Mouse (Mus musculus): ENCODE data around the gene Sec14l3.
"Not testable (repeated sequence)": the region's sequence is repeated elsewhere in the genome, so short reads cannot be mapped to it uniquely, and the experiment has no call there.

Gene Sec14l3

DNA sequence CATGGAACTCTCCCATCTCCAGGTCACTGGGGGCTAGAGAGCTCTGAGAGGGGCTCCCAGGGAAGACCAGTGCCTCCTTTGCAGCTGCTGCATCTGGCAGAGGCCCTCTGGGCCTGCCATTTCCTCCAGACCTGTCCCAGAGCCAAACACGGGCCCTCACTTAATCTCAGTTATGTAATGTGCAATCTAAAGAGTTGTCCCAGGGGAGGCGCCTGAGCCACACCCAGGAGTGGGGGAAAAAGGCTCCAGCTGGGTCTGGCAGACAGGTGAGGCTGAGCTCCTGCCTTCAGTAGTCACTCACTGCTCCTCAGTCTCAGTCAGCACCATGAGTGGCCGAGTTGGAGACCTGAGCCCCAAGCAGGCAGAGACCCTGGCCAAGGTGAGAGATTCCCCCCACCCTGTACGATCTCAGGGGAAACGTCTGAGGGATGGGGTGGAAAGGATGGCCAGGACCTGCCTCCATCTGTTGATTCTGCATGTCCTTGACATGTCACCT, at the start of gene Sec14l3:
Sec14l3 (plus strand) TSS at position 215 of the 496 bp plus-strand sequence.
- in situ Hi-C loops (cut with MboI; ENCODE audit: low sequenced_read_pairs), result no loop called here

DNA sequence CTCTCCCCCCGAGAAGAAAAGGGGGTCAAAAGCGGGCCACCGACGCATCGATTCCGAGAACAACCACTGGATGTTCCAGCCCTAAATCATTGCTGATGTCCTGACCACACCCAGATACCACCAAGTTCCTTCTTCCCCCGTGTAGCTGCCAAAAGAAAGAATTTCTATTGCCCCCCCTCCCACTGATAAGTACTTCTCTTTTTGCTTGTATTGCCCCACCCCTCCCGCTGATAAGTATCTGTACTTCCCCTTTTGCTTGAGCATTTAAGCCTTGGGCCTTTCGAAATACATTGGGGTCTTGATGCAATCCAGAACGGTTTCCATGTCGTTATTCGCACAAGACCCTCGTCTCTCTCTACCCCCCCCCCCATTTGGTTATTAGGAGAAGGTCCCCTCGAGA, 48.8 kb upstream of the Sec14l3 start:
- in situ Hi-C loops (cut with MboI; ENCODE audit: low sequenced_read_pairs), result not testable (repeated sequence)

GRCm38 (mm10) chr11:4022111-4022510, 42.5 kb upstream of the Sec14l3 start:
- in situ Hi-C loops (cut with MboI; ENCODE audit: low sequenced_read_pairs), result not testable (repeated sequence)

- in situ Hi-C loops (cut with MboI; ENCODE audit: low sequenced_read_pairs), result no loop called here
Measured at GRCm38 (mm10) chr11:4023321-4023720, 41.3 kb upstream of the Sec14l3 start.

DNA sequence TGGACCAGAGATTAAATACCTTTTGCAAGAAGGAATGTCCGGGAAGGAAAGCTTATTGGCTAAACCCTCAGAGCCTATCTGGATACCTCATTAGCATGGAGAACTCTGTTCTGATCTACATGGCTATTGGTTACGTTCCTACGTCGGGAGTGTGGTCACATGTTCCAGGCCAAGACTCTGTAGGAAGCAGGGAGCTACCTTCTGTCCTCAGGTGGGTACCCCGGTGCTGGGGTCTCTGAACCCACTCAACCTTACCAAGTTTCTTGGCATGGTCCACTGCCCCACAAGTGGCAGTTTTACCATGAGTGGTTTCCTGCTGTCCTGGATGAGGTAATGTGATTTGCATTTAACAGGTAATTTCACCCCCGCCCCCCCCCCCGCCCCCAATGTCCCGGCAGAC, 37.6 kb upstream of the Sec14l3 start:
- in situ Hi-C loops (cut with MboI; ENCODE audit: low sequenced_read_pairs), result no loop called here

GRCm38 (mm10) chr11:4027561-4028334, 36.9 kb upstream of the Sec14l3 start:
- in situ Hi-C loops (cut with MboI; ENCODE audit: low sequenced_read_pairs), result no loop called here

GRCm38 (mm10) chr11:4029343-4029742, 35.3 kb upstream of the Sec14l3 start:
- in situ Hi-C loops (cut with MboI; ENCODE audit: low sequenced_read_pairs), result no loop called here

DNA sequence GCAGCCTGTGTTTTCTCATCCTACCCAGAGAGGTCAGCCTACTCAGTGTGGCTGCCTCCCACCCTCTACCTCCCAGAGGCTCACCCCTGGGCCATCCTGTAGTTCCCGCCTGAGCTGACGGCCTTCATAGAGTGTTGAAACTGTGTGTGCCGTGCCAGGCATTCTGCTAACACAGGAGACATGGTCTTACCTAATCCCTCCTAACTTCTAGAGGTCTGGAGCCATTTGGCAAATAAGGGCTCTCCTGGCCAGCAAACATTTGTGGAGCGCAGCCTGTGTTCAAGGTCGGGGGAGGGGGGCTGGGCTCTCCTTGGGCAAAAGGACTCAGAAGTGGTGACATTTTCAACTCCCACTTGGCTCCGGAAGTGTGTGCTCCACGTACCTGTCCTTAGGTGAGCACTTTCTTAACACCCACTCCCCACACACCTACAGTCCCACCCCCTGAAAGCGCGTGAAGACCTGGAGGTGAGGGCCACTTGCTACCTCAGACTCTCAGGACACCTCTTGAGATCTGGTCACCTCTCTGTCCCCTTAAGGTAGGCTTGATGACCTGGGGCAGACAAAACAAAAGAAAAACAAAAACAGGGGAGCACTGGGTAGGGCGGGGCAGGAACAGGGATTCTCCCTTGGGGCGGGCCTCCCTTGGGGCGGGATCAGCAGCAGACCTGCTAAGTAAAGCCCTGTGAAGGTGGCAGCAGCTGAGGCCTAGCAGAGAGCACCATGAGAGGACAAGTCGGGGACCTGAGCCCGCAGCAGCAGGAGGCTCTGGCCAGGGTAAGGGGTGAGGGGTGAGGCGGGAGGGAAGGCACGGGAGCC, 33.3 kb upstream of the Sec14l3 start, which contains the start of gene Sec14l4:
Sec14l4 (plus strand) TSS at position 337 of the 816 bp plus-strand sequence.
- in situ Hi-C loops (cut with MboI; ENCODE audit: low sequenced_read_pairs), result no loop called here

- in situ Hi-C loops (cut with MboI; ENCODE audit: low sequenced_read_pairs), result no loop called here
Measured at GRCm38 (mm10) chr11:4031961-4032360, 32.7 kb upstream of the Sec14l3 start.

GRCm38 (mm10) chr11:4033471-4033870, 31.2 kb upstream of the Sec14l3 start:
- in situ Hi-C loops (cut with MboI; ENCODE audit: low sequenced_read_pairs), result no loop called here

DNA sequence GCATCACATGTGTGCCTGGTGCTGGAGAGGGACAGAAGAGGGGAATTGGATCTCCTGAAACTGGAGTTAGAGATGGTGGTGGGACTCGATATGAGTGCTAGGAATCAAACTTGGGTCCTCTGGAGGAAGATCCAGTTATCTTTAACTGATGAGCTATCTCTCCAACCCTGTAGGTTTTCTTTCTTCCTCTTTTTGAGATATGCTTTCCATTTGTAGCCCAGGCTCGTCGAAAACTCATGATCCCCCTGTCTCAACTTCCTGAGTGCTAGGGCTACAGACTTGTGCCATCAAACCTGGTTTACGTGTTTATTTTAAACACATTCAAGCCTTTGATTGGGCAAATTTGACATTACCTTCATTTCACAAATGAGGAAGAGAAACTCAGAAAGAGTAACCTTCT, 30.5 kb upstream of the Sec14l3 start:
- in situ Hi-C loops (cut with MboI; ENCODE audit: low sequenced_read_pairs), result no loop called here

- in situ Hi-C loops (cut with MboI; ENCODE audit: low sequenced_read_pairs), result no loop called here
Measured at GRCm38 (mm10) chr11:4035116-4035892, 29.3 kb upstream of the Sec14l3 start.

DNA sequence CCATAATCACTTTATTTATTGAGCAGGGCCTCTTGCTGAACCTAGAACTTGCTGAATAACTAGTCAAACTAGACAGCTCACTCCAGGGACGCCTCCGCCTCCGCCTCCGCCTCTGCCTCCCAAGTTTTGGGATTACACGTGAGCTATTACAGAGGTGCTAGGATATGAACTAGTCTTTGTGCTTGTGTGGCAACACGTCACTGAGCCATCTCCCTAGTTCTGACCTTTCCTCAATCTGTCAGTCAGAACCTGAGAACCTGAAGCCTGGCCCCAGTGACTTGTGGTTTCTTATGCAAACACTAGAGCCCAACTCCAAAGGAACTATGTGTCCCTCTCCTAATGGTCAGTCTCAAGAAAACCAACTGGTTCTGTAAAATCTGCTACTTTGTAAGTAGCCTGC, 28.7 kb upstream of the Sec14l3 start:
- in situ Hi-C loops (cut with MboI; ENCODE audit: low sequenced_read_pairs), result no loop called here

DNA sequence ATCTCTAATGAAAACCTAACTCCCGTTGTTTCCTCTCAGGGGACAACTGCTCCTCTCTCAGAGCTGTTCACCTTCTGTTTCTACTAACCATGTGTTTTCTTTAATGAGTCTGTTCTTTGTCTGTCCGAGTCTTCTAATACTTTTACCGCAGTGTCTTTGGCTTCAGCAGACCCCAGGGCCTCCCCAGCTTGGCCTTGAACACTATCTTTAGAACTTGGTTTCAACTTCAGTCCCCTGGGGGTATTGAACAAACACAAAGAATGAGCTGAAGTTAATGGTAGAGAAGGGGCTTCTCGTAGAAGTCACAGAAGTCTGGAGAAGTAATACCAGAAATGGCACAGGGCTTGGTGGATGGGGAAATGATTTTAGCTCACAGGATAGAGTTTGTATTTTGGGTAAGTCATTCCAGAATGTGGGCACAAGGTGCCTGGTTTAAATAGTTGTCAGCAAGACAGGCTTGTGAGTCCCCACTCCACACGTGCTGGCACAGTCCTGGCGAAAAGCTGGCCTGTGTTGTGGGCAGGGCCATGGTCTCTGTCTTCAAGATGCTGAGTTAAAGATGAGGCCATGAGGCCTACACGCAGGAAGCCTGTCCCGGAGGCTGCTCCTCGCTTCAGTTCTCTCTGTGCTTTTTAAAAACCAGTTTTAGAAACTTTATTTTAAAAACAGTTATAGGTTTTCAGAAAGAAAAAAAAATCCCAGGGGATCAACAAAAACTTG, 28.1 kb upstream of the Sec14l3 start:
- in situ Hi-C loops (cut with MboI; ENCODE audit: low sequenced_read_pairs), result no loop called here

GRCm38 (mm10) chr11:4039951-4040350, 24.7 kb upstream of the Sec14l3 start:
- in situ Hi-C loops (cut with MboI; ENCODE audit: low sequenced_read_pairs), result no loop called here

GRCm38 (mm10) chr11:4041123-4041625, 23.5 kb upstream of the Sec14l3 start:
- in situ Hi-C loops (cut with MboI; ENCODE audit: low sequenced_read_pairs), result no loop called here

DNA sequence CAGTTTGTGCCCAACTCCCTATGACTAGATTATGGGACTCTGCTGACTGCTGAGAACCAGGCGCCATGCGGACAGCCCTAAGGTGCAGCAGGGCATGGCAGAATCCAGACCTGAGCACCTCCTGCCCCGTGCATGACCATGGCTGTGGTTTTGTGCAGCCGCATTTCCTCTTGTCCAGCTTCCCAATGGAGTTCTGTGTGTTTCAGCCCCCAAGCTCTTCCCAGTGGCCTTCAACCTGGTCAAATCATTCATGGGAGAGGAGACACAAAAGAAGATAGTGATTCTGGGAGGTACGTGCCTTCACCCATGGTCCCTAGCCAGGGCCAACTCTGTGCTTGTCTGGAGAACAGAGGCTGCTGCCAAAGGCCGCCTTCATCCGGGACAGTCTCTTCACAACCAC, 21.6 kb upstream of the Sec14l3 start:
- in situ Hi-C loops (cut with MboI; ENCODE audit: low sequenced_read_pairs), result no loop called here

DNA sequence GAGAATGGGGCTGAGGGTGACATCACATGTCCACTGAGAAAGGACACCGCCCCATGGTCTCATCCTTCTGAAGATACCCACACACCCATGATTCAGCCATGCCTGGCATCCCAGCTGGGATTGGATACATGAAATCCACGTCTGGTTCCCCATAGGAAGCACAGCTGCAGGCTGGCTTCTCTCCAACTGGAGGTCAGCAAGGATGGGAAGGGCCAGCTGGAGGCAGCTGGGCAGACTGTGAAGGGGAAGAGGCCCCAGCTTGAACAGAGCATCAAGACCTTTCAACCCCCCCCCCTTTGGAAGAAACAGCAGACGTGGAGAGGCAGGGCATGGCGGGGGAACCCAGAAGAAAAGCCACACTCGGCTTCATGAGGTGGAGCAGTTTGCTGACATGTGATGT, 18.1 kb upstream of the Sec14l3 start:
- in situ Hi-C loops (cut with MboI; ENCODE audit: low sequenced_read_pairs), result no loop called here

DNA sequence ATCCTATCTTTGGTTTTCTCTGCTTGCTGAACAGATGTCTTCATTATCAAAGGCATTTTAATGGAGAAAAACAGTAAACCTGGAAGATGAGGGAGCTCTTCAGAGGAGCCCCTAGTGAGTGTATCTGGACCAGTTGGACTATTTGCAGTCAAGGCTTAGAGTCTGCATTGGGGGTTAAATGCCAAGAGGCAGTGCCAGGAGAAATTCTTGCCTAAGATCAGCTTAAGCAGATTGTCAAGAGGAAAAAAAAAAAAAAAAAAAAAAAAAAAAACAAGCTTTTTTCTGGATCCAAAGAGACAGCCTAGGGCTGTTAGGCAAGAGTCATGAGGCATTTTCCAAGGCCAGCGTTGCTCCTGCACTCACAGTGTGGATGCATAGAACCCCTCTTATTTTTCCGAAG, 16.9 kb upstream of the Sec14l3 start:
- in situ Hi-C loops (cut with MboI; ENCODE audit: low sequenced_read_pairs), result no loop called here

DNA sequence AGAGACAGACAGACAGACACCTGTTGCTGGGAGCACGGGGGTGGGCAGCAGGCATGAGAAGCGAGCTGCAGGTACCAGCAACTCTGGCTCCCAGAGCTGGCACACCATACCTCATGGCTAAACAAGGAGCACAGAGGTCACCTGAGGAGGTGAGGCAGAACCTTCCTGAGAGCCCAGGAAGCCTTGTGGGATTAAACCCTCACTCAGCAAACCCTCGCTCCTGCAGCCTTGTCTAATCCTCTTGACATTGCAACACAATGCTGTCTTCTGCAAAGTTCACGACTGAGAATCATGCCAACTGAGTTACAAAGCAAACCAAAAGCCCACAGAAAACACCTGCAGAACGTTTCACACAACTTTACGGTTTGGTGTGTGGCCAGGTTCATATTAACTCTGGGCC, 16.2 kb upstream of the Sec14l3 start:
- in situ Hi-C loops (cut with MboI; ENCODE audit: low sequenced_read_pairs), result no loop called here

Measured in CH12F3 (cell line).